Mouse (Mus musculus) ES-CJ7 (cell line): ENCODE data around the gene Prss33.
A peak's percentile ranks its signal among the peaks of the same experiment; 100 is the strongest.

Source experiments
- DNase-seq: peaks from one replicate; pipeline ENCODE4 v3.0.0; 2011; ENCODE audit warnings: low read depth, low spot score

Prss33 gene

GRCm38 (mm10) chr17:23828271-23829001 lies 7.4 kb downstream of the Prss33 start:
- DNase-seq = peak; percentile 83

DNA sequence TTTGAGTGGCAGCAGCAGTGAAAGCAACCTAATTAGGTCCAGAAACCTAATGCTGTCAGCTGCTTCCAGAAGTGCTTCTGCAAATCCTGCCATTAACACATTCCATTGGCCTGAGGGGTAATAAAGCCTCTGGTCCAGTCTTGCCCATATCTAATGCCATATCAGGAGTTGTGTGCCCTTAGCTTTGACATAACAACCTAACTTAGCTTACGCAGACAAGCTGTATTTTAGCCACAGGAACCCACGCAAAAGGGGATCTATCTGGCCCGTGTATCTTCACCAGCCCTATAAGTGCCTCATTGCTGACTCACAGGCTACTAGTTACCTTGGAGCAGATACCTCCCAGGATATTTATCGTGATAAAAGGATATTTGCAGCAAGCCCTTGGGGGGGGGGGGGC lies 10.3 kb downstream of the Prss33 start:
- DNase-seq = no peak

DNA sequence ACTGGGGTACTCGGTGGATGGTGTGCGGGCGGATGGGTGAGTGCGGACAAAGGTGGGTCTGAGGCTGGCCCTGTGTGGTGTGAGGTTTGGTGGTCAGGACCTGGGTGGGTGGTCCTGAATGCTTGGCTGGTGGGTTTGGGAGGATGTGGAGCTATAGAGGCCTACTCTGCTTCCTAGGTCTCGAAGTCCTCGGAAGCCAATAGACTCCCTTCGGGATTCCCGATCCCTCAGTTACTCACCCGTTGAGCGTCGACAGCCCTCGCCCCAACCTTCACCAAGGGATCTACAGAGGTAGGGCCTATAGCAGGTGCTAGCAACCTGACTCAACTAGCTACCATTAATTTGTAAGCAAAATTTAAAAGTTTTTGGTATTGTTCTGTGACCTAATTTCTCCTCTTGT lies 12.2 kb downstream of the Prss33 start:
- no peak for DNase-seq

- no peak for DNase-seq
These were observed 12.8 kb downstream of the Prss33 start for GRCm38 (mm10) chr17:23823018-23823417.

DNA sequence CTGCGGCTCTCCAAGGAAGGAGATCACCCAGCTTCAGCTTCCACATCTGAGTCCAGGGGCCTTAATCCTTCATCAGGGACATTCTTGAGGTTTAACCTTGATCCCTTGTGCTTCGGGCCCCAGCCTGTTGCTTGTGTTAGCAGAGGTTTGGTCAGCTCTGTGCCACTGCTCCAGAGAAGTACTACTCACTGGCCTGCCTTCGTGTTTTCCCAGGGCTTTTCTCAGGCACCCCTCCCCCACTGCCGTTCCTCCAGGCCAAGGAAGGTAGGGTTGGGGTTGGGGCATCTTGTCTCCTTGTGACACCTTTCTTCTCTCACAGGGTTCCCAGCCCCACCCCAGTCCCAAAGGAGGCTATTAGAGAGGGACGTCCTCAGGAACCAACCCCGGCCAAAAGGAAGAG lies 13.8 kb downstream of the Prss33 start:
- peak; percentile 55 for DNase-seq

DNA sequence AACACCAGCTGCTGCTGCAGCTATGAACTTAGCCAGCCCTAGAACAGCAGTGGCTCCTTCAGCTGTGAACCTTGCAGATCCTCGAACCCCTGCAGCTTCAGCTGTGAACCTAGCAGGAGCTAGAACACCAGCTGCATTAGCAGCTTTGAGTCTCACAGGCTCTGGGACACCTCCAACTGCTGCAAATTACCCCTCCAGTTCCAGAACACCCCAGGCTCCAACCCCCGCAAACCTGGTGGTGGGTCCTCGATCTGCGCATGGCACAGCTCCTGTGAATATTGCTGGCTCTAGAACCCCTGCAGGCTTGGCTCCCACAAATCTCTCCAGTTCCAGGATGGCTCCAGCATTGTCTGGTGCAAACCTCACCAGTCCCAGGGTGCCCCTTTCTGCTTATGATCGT lies 15.1 kb downstream of the Prss33 start:
- DNase-seq = no peak

GRCm38 (mm10) chr17:23819235-23819634 lies 16.6 kb downstream of the Prss33 start:
- no peak for DNase-seq

GRCm38 (mm10) chr17:23818579-23818978 lies 17.3 kb downstream of the Prss33 start:
- no peak for DNase-seq

DNA sequence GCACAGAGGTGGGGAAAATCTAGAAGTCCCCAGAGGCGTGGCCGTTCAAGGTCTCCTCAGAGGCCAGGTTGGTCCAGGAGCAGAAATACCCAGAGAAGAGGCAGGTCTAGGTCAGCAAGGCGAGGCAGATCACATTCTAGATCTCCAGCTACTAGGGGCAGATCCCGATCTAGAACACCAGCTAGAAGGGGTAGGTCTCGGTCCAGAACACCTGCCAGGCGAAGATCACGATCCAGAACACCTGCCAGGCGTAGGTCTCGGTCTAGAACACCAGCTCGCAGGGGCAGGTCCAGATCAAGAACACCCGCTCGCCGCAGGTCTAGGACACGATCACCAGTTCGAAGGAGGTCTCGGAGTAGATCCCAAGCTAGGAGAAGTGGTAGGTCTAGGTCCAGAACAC lies 20.2 kb downstream of the Prss33 start:
- DNase-seq = no peak

- no peak for DNase-seq
These were observed 27.9 kb downstream of the Prss33 start for GRCm38 (mm10) chr17:23807918-23808317.

DNA sequence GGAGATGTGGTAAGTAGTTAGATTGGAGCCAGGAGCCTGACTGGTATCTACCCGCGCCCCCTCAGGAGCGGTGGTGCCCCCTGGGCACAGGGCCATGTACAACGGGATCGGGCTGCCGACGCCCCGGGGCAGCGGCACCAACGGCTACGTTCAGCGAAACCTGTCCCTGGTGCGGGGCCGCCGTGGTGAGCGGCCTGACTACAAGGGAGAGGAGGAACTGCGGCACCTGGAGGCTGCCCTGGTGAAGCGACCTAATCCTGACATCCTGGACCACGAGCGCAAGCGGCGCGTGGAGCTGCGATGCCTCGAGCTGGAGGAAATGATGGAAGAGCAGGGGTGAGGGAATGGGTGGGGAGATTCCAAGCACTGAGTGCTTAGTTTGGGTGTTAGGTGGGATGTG lies 29.0 kb downstream of the Prss33 start:
- DNase-seq = peak; percentile 77

DNA sequence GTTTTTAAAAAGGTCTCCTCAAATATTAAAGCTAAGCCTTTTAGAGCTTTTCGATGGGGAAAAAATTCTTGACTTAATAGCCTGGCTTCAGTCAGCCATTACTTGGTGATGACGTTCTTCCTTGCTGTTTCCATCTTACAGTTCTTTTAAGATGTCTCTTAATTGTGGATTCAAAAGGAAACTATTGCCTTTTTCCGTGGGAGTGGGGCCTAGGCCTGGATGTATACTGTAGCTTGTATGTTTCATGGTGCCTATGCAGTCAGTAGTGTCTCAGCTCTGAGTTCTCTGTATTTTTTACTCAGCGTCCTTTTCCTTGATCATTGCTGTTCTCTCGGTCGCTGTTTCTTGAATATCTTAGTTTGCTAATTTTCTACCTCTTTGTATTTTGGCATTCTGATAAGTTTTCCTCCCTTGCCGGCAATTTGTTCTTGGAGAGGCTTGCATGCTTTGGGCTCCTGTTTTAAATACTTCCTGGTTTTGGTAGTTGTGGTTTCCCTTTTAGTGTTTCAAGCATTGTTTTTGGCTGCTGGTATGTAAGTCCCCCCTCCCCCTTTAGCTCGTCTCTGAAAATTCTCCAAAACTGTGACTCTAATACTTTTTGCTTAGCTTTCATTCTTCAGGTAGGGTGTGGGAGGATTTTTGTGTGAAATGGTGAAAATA lies 31.3 kb downstream of the Prss33 start:
- no peak for DNase-seq

DNA sequence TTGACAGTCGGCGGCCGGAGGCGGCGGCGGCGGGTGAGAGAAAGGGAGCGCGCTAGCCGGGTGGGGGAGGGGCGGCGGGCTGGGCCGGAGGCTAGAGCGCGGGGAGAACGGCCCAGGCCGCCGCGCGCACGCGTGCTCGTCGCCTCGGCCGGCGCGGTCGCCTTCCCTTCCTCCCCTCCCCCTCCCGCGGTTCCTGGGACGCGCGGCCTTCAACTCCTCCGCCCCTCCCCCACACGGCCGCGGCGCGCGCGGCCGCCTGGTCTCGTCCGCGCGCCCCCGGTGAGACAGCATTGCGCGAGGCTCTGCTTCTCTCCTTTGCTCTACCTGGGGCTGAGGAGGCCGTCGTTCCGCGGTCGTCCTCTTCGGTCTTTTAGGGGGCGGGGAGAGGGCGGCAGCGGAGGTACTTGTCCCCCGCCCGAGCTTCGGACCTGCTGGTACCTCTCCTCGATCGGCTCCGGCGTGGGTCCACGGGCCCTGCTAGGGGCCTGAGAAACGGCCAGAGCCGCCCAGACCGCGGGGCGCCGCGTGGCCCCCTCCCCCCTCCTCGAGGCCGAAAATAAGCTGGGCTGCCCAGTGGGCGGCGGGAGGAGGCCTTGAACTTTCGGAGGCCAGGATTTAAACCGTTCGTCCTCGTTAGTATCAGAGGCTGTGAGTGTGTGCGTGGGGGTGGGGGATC lies 32.4 kb downstream of the Prss33 start:
- DNase-seq = peak; percentile 92

- DNase-seq = peak; percentile 99
These were observed 33.0 kb downstream of the Prss33 start for GRCm38 (mm10) chr17:23802746-23803365.

DNA sequence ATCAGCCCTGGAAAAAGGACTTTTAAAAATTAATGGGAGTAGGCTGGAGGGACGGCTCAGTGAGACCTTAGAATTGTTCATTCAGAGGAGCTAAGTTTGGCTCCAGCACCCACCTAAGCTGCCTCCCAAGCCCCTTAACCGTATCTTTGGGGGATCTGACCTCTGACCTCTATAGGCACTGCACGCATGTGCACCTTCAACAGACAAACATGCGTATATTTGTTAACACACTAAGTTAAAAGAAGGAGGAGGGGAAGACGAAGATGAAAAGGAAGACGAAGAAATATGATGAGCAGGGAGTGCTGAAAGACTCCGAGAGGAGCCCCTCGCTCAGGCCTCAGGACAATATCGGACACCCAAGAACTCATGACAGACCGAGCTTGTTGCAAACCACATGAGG lies 34.2 kb downstream of the Prss33 start:
- DNase-seq = no peak

DNA sequence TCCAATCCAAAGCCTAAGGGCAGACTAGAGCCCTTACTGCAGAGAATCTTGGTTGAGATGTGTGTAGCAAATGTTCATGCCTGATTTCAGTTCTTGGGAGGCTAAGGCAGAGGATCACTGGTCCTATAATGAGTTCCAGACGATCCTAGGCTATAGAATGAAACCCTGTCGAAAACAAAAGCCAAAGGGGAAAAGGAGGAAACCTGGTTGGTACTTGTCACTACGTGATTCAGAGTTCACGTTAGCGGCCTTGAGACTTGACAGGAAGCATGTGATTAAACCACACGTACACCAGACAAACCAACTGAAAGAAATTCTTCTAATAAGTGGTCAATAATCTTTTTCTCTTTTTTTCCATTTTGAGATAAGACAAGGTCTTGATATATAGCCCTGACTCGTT lies 38.5 kb downstream of the Prss33 start:
- DNase-seq = no peak

- DNase-seq = peak; percentile 62
These were observed 40.5 kb downstream of the Prss33 start for GRCm38 (mm10) chr17:23795323-23795722.

DNA sequence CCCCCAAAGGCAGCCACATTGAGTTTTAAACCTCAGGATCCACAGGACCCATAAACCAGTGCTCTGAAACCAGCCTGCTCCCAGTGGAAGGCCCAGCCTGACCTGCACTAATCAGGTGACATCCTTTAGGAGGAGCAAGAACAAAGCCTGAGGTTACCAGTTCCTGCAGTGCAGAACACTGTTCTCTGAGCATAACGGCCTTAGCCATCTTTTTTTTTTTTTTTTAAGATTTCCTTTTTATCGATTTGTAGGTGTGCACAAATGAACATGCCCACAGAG lies 44.8 kb downstream of the Prss33 start:
- no peak for DNase-seq

DNA sequence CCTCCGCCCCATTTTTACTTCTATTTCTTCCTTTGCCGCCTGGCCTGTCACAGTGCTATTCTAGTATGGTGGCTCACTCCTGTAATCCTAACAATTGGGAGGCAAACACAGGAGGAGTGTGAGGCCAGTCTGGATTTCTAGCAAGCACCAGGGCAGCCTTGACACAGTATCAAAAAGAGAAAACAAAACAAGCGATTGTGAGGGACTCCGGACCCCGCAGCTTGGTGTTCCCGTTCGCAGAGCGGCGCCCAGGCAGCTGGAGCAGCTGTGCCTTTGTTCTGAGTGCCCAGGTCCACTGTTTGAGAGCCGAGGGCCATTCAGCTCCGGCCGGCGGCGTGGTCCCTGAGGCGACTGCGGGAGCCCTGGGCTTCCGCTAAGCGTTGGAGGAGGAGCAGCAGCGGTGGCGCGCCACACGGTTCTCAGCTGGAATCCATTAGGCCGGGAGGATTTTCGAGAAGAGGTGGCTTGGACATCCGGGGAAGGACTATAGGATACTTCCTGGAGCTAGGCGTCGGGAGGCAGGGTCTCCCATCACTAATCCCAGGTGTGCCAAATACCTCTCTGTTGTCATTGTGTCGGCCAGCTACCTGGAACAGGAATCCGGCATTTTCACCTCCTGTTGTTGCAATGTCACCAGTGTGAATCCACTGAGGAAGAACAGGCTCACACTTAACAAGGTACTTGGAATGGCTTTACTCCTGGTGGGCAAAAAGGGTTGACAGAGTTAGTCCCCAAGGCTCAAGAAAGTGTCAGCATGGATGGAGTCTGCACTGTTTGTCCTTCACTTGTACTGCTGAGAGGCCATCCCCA lies 45.4 kb downstream of the Prss33 start, which contains the start of gene Srrm2:
Gene Srrm2, plus strand, starts transcription at position 264 of the 810 bp plus-strand sequence.
- no peak for DNase-seq

GRCm38 (mm10) chr17:23789749-23790268 lies 46.0 kb downstream of the Prss33 start:
- DNase-seq = peak; percentile 88

DNA sequence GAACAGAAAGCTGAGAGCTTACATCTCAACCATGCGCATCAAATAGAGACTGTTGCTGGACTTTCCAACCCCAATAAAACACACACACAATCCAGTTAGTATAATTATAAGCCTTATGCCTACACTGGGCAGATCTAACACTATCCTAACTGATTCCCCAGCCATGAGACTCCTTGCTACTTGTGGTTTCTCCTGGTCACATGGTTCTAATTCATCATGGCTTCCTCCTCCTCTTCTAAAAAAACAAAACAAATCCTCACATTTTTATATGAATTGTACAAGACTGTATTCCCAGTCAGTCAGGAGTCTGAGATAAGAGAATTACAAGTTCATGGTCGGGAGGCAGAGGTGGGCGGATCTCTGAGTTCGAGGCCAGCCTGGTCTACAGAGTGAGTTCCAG lies 46.9 kb downstream of the Prss33 start:
- DNase-seq = no peak
